Mouse (Mus musculus) ES-Bruce4 (cell line): ENCODE results near the gene Fam234a.

Source experiments
- CTCF ChIP-seq: IDR thresholded peaks from one replicate; pipeline ENCODE4 v1.8.1; 2011; ENCODE audit warnings: low read depth, low read length
- EP300 ChIP-seq: IDR thresholded peaks from 2 replicates; pipeline ENCODE4 v1.6.1; 2011; ENCODE audit warnings: low read depth, low read length; ENCODE audit not compliant: insufficient read depth
- POLR2A ChIP-seq: IDR thresholded peaks from one replicate; pipeline ENCODE4 v1.8.1; 2011; ENCODE audit warnings: low read length; ENCODE audit not compliant: insufficient read depth

- TF ChIP-seq CTCF: no peak
- TF ChIP-seq POLR2A: no peak
- no peak for TF ChIP-seq EP300
Measured at GRCm38 (mm10) chr17:26168039-26168438, 76.0 kb downstream of the Fam234a start.
